Mouse (Mus musculus): ENCODE data around the gene Banp.

The Banp gene

GRCm38 (mm10) chr8:122062508-122063223 lies 113.1 kb downstream of the Banp start:
- DNase-seq (ENCODE audit: low spot score): no peak

DNA sequence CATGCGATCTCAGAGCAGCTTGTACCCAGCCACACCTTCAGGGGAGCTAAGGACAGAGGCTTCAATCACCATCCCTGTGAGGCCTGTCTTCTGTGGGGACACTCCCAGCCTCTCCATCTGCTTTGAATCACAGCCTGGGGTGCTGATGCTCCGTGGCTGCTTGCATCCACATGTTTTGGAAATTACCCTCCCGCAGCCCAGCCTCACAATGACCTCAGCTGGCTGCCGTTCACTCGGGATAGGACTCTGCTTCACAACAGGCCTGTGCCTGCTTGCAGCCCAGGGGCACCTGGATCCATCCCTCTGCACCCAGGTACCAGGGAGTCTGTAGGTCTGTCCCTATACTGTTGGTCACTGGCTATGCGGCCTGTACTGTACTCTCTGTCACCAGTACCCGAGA lies 114.8 kb downstream of the Banp start:
- DNase-seq (ENCODE audit: low spot score): no peak

DNA sequence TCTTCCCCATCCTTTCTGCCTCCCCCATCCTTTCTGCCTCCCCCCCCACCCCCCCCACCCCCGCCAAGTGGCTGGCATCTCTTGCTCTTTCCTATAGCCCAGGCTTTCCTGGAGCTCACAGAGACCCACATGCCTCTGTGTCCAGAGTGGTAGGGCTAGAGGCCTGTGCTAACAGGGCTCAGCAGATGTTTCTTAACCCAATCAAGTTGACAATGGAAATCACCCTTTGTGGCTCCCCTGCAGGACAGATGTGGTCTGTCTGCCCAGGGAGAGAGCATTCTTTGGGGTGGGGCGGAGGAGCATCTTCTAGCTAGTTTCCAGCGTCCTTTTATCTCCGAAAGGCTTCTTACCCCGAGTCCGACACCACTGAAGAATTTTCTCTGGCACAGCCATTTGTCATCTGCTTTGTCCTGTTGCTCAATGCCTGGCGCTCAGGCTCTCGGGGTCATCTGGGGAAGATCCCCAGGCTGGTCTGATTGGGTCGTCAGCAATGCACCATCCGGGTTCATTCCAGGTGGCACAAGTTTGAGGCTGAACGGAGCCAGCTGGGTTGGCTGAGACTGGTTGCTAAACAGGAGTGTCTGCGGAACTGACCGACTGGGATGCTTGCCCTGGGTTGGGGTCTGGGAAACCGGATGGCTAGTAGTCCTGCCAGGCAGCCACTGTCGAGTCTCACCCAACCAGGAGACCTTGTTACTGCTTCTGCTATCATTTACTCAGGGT lies 118.4 kb downstream of the Banp start:
- no peak for DNase-seq (ENCODE audit: low spot score)

DNA sequence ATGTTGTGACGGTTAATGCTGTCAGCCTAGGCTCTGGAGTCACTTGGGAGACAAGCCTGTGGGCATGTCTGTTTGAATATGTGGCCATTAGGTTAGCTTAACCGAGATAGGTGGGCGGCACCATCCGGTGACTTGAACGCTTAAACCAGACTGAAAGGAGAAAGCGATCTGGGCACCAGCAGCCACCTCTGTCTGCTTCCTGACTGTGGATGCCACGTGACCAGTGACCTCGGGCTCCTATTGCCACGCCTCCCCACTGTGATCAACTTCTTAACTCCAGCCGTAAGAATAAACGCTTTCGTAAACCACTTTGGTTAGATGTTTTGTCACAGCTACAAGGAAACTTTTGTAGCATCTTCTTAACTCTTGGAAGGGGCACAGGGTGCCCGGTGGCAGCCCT lies 119.1 kb downstream of the Banp start:
- DNase-seq (ENCODE audit: low spot score): no peak

DNA sequence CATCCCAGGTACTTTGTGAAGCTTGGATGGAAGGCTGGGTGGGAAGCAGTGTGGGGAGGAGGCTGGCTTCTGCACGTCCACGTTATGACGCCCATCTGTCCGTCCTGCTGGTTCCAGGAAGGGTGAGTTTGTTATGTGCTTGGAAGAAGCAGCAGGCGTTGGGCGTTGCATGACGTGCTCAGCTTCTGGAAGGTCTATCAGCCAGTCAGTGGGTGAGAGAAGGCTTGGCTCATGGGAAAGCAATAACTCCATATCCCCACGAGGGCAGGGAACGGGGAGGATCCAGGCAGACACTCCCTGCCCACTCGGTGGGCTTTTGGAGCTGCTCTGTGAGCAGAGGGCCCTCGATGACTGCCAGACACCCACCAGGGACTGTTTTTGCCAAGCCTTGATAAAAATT lies 119.7 kb downstream of the Banp start:
- no peak for DNase-seq (ENCODE audit: low spot score)

GRCm38 (mm10) chr8:122071193-122071592 lies 121.6 kb downstream of the Banp start:
- DNase-seq (ENCODE audit: low spot score): no peak

DNA sequence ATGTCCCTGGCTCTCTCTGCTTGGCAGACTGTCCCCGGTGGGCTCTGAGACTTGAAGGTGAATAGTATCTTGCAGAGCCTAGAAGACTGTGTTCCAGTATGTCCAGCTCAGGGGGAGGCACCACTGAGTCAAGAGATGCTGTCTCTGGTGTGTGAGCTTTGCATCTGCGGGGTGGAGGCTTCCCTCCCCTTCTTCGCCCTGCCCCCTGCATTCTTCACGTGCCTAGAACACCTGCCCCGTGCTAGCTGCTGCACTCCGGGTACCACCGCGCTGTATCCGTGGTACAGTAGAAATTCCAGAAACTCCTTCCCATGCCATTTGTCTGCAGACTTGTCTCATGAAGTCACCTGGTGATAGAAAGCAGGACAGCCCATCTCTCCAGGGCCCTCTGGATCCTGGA lies 124.4 kb downstream of the Banp start:
- DNase-seq (ENCODE audit: low spot score): no peak

GRCm38 (mm10) chr8:122074442-122074841 lies 124.9 kb downstream of the Banp start:
- no peak for DNase-seq (ENCODE audit: low spot score)

- DNase-seq (ENCODE audit: low spot score): no peak
Measured at GRCm38 (mm10) chr8:122074977-122075376, 125.4 kb downstream of the Banp start.

DNA sequence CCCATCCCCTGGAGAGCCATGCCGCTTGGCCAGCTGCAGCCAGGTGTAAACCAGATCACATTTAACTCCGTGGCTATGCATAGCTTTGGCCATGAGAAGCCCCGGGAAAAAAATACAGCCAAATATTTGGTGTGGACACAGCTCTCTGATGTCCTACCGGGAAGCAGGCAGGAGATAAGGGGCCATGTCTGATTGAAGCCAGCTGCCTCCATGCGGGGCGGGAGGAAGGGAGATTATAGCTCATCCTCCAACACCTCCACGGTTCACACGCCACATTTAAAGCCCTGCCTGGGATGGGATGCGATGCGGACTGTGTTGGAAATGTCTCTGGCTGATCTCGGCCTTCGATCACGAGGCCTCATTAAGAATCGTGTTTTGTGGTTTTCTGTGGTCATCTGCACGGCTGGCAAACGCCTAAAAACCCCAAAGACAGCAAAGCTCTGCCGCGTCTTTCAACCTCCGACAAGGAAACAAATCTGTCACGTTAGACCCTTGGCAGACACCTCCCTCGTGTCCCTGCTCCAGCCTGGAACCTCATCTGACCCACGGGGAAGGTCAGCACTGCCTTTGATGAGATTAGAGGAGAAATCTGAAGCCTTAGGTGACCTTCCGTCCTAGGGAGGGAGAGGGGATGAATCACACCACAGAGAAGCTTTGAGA lies 126.8 kb downstream of the Banp start:
- DNase-seq (ENCODE audit: low spot score): no peak

DNA sequence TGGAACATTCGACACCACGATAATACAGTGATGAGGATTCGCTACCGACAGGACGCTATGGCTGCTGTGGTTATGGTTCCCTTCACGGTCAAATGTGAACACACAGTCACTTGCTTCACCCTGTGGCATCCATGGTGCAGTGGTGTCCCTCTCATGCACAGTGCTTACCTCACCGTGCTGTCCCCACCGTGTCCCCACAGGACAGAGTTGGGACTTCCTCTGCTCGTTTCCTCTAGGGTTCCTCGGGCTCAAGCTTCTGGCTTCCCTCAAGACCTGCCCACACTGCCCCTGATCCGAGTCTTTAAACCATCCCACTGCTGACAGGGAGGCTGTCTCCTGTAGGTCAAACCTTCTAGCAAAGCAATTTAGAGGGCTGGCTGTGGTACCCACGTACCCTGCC lies 128.8 kb downstream of the Banp start:
- no peak for DNase-seq (ENCODE audit: low spot score)
